Mouse (Mus musculus) myocyte (in vitro differentiated cells): ENCODE measurements around the gene Ovgp1. TPM values are rescaled to one million over a fixed set of nuclear protein-coding genes. Genes with fewer than 3 reads are reported as not detected.

Source experiments
- H3K27me3 ChIP-seq: one replicate; pipeline ENCODE4 v1.6.1; 2011; ENCODE audit not compliant: control insufficient read depth, insufficient read depth, insufficient read length
- H3K36me3 ChIP-seq: one replicate; pipeline ENCODE4 v1.6.1; 2011; ENCODE audit not compliant: control insufficient read depth, insufficient read depth
- H3K4me2 ChIP-seq: one replicate; pipeline ENCODE4 v1.6.1; 2011; ENCODE audit warnings: low read depth, control low read depth
- H3K4me3 ChIP-seq: one replicate; pipeline ENCODE4 v1.5.1; 2011; ENCODE audit warnings: mild to moderate bottlenecking, control low read depth, moderate library complexity
- H3K79me2 ChIP-seq: one replicate; pipeline ENCODE4 v1.6.1; 2011; ENCODE audit not compliant: control insufficient read depth, insufficient read depth
- H3ac ChIP-seq: one replicate; pipeline ENCODE4 v1.6.1; 2011; ENCODE audit not compliant: control insufficient read depth, insufficient read length
- CEBPB ChIP-seq: IDR thresholded peaks from 2 replicates; pipeline ENCODE4 v1.6.1; 2011; ENCODE audit warnings: mild to moderate bottlenecking, moderate library complexity; ENCODE audit not compliant: poor library complexity, insufficient read depth, severe bottlenecking
- E2F4 ChIP-seq: IDR thresholded peaks from one replicate; pipeline ENCODE4 v1.6.1; 2011; ENCODE audit warnings: mild to moderate bottlenecking, control low read depth, moderate library complexity; ENCODE audit not compliant: insufficient read depth
- MAX ChIP-seq: IDR thresholded peaks from one replicate; pipeline ENCODE4 v1.6.1; 2011; ENCODE audit warnings: low read depth, mild to moderate bottlenecking, control low read depth
- MYOD1 ChIP-seq, 3 experiments: IDR thresholded peaks; one replicate each; pipeline ENCODE4 v1.6.1; 2011; ENCODE audit warnings: control low read depth in 2 of 3, low read depth in 2 of 3, mild to moderate bottlenecking in 2 of 3, moderate library complexity in 1 of 3; ENCODE audit not compliant: insufficient read length in 2 of 3, control insufficient read depth in 1 of 3
- MYOG ChIP-seq, 3 experiments: IDR thresholded peaks; one replicate each; pipeline ENCODE4 v1.6.1; 2011; ENCODE audit warnings: control low read depth in 2 of 3, low read depth in 2 of 3, mild to moderate bottlenecking in 2 of 3; ENCODE audit not compliant: insufficient read length in 2 of 3, control insufficient read depth in 1 of 3, insufficient read depth in 1 of 3
- POLR2A ChIP-seq: IDR thresholded peaks from one replicate; pipeline ENCODE4 v1.6.1; 2011; ENCODE audit warnings: low read depth, mild to moderate bottlenecking, control low read depth, moderate library complexity; ENCODE audit not compliant: insufficient read length
- POLR2AphosphoS2 ChIP-seq: IDR thresholded peaks from one replicate; pipeline ENCODE4 v1.6.1; 2011; ENCODE audit warnings: low read depth, control low read depth; ENCODE audit not compliant: insufficient read length
- REST ChIP-seq: IDR thresholded peaks from one replicate; pipeline ENCODE4 v1.6.1; 2011; ENCODE audit warnings: mild to moderate bottlenecking, control low read depth, moderate library complexity; ENCODE audit not compliant: insufficient read depth, insufficient read length
- SRF ChIP-seq: IDR thresholded peaks from one replicate; pipeline ENCODE4 v1.6.1; 2011; ENCODE audit warnings: low read depth; ENCODE audit not compliant: control insufficient read depth, insufficient read length
- TCF12 ChIP-seq: IDR thresholded peaks from one replicate; pipeline ENCODE4 v1.6.1; 2011; ENCODE audit warnings: mild to moderate bottlenecking, control low read depth; ENCODE audit not compliant: poor library complexity, insufficient read depth, severe bottlenecking
- TCF3 ChIP-seq: IDR thresholded peaks from one replicate; pipeline ENCODE4 v1.6.1; 2011; ENCODE audit warnings: low read depth, control low read depth; ENCODE audit not compliant: insufficient read length
- USF1 ChIP-seq: IDR thresholded peaks from one replicate; pipeline ENCODE4 v1.6.1; 2011; ENCODE audit warnings: low read depth, mild to moderate bottlenecking, control low read depth, moderate library complexity
- polyA plus RNA-seq: library from polyadenylated mRNA; unstranded; fragments of >200 nt; fragmentation: generic; extraction: Trizol; gene quantifications from one replicate; pipeline ENCODE4 v1.2.1, GENCODE M21; 2012; ENCODE audit warnings: missing spikeins

The Ovgp1 gene
- 0.43 TPM for polyA plus RNA-seq

- no peaks in the 10 kb centered on the region for H3K27me3 ChIP-seq
- H3K79me2 ChIP-seq: no peaks in the 10 kb centered on the region
- no peak within 1 kb of the TSS for H3K4me2 ChIP-seq
- no peak within 1 kb of the TSS for H3ac ChIP-seq
- no peak within 1 kb of the TSS for H3K4me3 ChIP-seq
- peak; percentile 8 for TF ChIP-seq POLR2AphosphoS2
- no peak for TF ChIP-seq MYOG (IDR thresholded peaks at IDR 0.05; ENCODE audit: control insufficient read depth in 1 of 3, insufficient read depth in 1 of 3, insufficient read length in 2 of 3, low read depth in 2 of 3)
- H3K36me3 ChIP-seq: peaks cover 13% of the 10 kb centered on the region
Measured at GRCm38 (mm10) chr3:105973411-105973810, at the start of gene Ovgp1. Gene Ovgp1 (plus strand): TSS chr3:105973711.

DNA sequence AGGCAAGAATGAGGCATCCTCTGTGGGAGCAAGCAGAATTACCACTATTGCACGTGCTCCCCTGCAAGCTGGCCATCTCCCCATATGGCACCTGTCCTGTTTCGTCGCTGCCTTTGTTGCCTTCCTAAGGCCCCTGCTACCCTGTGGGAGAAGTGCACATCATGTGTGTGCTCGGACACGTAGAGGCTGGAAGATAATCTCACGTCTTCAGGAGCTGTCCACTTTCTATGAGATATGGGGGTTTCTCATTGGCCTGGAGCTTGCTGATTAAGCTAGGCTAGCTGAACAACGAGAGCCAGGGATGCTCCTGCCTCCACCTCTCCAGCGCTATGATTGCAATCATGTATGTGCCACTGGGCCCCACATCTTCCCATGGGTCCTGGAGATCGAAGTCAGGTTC lies 48.9 kb upstream of the Ovgp1 start:
- no peak overlapping the region for H3K4me2 ChIP-seq
- no peak overlapping the region for H3ac ChIP-seq
- H3K4me3 ChIP-seq: no peak overlapping the region
- H3K79me2 ChIP-seq: no peaks in the 10 kb centered on the region
- H3K36me3 ChIP-seq: no peaks in the 10 kb centered on the region
- H3K27me3 ChIP-seq: no peaks in the 10 kb centered on the region
- no peak for TF ChIP-seq MYOG (IDR thresholded peaks at IDR 0.05; ENCODE audit: control insufficient read depth in 1 of 3, insufficient read depth in 1 of 3, insufficient read length in 2 of 3, low read depth in 2 of 3)
- no peak for TF ChIP-seq CEBPB
- no peak for TF ChIP-seq SRF
- TF ChIP-seq MAX: no peak
- no peak for TF ChIP-seq MYOD1 (IDR thresholded peaks at IDR 0.05; ENCODE audit: control insufficient read depth in 1 of 3, insufficient read length in 2 of 3, low read depth in 2 of 3)
- no peak for TF ChIP-seq REST
- TF ChIP-seq POLR2A: no peak
- TF ChIP-seq TCF3: no peak
- no peak for TF ChIP-seq USF1
- TF ChIP-seq TCF12: no peak

DNA sequence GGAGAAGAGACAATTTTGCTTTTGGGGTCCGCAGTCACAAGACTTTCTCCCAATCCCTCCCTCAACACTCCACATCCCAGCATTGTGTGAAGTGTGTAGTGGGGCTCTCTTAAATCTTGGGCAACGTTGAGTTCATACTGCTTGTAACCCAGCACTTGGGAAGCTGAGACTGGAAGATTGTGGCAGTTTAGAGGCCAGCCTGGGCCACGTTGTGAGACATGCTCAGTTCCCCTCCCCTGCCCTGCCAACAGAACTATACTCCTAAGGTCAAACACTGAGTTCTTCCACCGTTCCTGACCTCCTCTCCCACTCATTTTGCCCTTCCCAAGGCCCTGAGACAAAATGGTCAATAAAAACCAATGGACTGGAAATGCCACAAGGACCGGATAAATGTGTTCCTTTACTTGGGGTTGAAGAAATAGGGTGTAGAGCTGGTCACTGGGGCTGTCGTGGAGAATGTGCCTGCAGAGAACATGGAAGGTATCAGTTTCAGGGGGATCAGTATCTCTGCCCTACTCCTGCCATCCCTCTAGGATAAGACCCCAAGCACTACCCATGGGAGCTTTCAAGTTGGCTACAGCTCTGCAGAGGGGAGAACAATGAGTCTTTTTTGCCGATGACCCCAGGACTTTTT lies 45.8 kb upstream of the Ovgp1 start:
- Histone ChIP-seq H3K4me2 (no peak overlapping the region), H3K79me2 (no peaks in the 10 kb centered on the region), H3K36me3 (no peaks in the 10 kb centered on the region), H3K4me3 (no peak overlapping the region), H3K27me3 (no peaks in the 10 kb centered on the region), H3ac (no peak overlapping the region)
- TF ChIP-seq TCF3 (no peak), REST (no peak), MAX (no peak), MYOG (IDR thresholded peaks at IDR 0.05; ENCODE audit: control insufficient read depth in 1 of 3, insufficient read depth in 1 of 3, insufficient read length in 2 of 3, low read depth in 2 of 3) (no peak)

DNA sequence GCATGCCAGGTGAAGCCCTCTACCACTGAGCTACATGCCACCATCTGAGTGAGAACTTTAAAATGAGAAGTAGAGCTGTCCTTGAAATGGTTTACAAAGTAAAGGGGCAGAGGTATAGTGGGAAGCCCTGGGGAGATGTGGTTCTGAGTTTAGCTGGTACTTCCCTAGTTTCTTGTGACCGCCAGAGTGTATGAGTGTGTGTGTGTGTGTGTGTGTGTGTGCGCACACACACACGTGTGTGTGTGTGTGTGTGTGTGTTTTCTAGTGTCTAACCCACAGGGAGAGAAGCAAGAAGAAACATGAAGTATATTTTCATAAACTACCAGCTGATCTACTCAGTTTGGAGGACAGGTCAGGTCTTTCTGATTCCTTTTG lies 45.3 kb upstream of the Ovgp1 start:
- TF ChIP-seq POLR2AphosphoS2 (no peak), MYOD1 (IDR thresholded peaks at IDR 0.05; ENCODE audit: control insufficient read depth in 1 of 3, insufficient read length in 2 of 3, low read depth in 2 of 3) (no peak), E2F4 (no peak), SRF (no peak), TCF12 (no peak), USF1 (no peak), MYOG (IDR thresholded peaks at IDR 0.05; ENCODE audit: control insufficient read depth in 1 of 3, insufficient read depth in 1 of 3, insufficient read length in 2 of 3, low read depth in 2 of 3) (no peak), REST (no peak), CEBPB (no peak), POLR2A (no peak), TCF3 (no peak), MAX (no peak)
- H3K36me3 ChIP-seq: no peaks in the 10 kb centered on the region
- H3K4me3 ChIP-seq: no peak overlapping the region
- no peaks in the 10 kb centered on the region for H3K27me3 ChIP-seq
- no peak overlapping the region for H3ac ChIP-seq
- no peaks in the 10 kb centered on the region for H3K79me2 ChIP-seq
- no peak overlapping the region for H3K4me2 ChIP-seq

- no peak overlapping the region for H3K4me2 ChIP-seq
- no peaks in the 10 kb centered on the region for H3K27me3 ChIP-seq
- no peak overlapping the region for H3K4me3 ChIP-seq
- no peak for TF ChIP-seq MAX
- TF ChIP-seq TCF3: no peak
- no peak for TF ChIP-seq MYOD1 (IDR thresholded peaks at IDR 0.05; ENCODE audit: control insufficient read depth in 1 of 3, insufficient read length in 2 of 3, low read depth in 2 of 3)
- TF ChIP-seq TCF12: no peak
- no peak for TF ChIP-seq SRF
- TF ChIP-seq MYOG (IDR thresholded peaks at IDR 0.05; ENCODE audit: control insufficient read depth in 1 of 3, insufficient read depth in 1 of 3, insufficient read length in 2 of 3, low read depth in 2 of 3): no peak
- no peak for TF ChIP-seq REST
- no peak for TF ChIP-seq USF1
- no peak for TF ChIP-seq POLR2A
- no peak for TF ChIP-seq CEBPB
- no peaks in the 10 kb centered on the region for H3K36me3 ChIP-seq
- no peaks in the 10 kb centered on the region for H3K79me2 ChIP-seq
- H3ac ChIP-seq: no peak overlapping the region
Measured at GRCm38 (mm10) chr3:105928781-105929180, 44.7 kb upstream of the Ovgp1 start.
